Mouse (Mus musculus) left cerebral cortex, adult 9 months (tissue): ENCODE measurements around the gene Gbe1.

Experiments used
- DNase-seq, 2 experiments: peaks; one replicate each; pipeline ENCODE4 v3.0.0; 2022; ENCODE audit warnings: low spot score in 2 of 2

The Gbe1 gene

GRCm38 (mm10) chr16:70353058-70353457, 39.3 kb downstream of the Gbe1 start:
- DNase-seq: no peak

DNA sequence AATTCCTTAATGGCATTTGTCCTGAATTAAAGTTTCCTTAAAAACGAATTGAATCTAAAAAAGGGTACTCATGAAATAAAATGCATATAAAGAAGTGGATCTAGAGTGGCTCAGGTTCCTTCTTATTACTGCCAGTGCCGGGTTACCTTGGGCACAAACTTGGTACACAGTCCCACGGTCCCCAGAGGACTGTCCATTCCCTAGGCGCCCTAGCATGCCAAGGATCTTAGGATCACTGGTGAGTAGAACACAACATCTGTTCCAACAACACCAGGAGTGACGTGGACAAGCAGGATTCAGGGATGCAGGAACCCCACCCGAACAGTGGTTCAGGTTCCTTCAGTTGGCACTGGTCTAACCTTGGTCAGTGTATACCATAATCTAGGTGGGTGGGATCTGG, 44.6 kb downstream of the Gbe1 start:
- no peak for DNase-seq

DNA sequence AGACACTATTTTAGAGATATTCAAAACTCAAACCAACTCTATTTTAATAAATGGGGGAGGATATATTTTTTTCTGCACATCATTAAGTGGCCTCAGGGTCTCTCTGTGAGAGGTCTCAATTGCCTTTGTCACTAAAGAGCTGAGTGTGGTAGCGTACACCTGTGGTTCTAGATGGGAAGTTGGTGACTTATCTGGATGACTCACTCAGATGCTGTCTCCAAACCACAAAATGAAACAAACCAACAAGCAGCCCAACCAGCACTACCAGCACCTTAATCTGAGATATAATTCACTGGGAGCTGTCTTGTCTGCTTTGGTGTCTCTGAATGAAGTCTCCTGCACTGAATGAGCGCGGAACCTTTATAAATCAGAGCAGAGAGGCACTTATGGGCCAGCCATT, 51.5 kb downstream of the Gbe1 start:
- DNase-seq: no peak

DNA sequence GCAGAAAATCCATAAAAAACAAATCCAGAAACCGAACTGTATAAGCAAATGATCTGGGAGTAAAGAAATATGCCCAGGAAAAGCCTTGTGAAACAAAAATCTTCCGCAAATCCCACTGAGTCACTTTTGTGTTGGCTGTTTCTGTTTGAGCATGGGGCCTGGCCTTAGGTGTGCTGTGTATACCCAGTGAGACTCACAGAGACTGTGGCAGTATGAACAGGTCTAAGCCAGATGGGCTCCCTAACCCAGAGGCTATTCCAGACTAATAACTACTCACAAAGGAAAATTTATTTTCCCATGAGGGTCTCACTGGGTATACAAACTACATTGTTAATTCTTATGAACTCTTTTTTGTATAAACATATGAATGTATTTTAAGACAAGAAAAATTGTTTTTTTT, 67.3 kb downstream of the Gbe1 start:
- no peak for DNase-seq

- no peak for DNase-seq
These were observed 71.7 kb downstream of the Gbe1 start for GRCm38 (mm10) chr16:70385494-70385893.

- DNase-seq: no peak
These were observed 73.6 kb downstream of the Gbe1 start for GRCm38 (mm10) chr16:70387385-70387784.

DNA sequence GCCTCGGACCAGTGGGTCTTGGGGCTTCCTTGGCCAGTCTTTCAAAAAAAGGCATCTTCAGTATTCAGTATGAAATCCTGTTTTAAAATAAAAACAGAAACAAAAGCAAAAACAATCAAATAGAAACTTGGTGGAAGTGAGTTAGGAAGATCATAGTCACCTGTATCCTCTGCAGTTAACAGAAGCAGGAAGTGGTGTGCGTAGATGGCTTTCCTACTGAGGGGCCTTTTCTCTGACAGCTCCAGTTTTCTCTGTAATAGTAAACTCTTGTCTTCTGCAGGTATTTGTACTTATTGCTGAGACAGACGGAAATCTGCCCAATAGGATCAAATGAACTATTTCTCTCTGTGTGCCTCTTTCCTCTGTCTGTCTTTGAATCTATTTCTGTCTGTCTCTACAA, 81.5 kb downstream of the Gbe1 start:
- DNase-seq: no peak

DNA sequence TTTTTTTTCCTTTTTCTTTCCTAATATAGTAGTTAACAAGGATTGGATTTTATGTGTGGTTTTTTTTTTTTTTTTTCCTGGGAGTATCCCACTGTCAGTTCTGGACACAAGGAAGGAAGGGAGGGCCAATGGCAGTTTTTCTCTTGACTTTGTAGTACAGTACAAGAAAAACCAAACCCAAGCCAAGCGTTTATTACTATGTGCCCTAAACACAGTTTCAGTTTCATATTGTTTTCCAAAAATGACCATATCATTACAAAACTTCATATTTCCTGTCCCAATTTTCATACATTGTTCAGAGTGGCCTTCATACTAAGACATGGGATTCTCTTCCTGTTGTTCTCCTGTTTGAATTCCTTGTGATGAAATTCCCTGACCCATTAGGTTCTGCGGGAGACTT, 94.0 kb downstream of the Gbe1 start:
- no peak for DNase-seq

DNA sequence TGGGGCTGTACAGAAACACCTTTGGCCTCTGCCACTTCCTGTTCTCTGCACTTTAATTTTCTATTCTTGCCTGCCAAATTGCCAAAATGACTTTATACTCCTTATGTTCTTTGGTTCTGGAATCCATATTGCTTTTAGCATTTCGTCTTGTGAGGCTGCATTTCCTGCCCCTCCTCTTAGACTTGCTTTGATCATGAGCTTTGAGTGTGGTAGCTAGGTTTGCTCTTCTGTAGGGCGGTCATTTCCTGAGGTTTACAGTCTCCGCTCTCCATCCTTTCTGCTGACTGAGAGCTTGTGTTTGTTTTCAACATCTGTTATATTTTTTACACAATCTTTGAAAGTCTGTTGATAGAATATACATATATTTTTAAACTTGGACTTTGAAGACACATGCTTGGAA, 107.3 kb downstream of the Gbe1 start:
- DNase-seq: no peak

- no peak for DNase-seq
These were observed 135.8 kb downstream of the Gbe1 start for GRCm38 (mm10) chr16:70449520-70449919.

- no peak for DNase-seq
These were observed 161.8 kb downstream of the Gbe1 start for GRCm38 (mm10) chr16:70475583-70475982.

DNA sequence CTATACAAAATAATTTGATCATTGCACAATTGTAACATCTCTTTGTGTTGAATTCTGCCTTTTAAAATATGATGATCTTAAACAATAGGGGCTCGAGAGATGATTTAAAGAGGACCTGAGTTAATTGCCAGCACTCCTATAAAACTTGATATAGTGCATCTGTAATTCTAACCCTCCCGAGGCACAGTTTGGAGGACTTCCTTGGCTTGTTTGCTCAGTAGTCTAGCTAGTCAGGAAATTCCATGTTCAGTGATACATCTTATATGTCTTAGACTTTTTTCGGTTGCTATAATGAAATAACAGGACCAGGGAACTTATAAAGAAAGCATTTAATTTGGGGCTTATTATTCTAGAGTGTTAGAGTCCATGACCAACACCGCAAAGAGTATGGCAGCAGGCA, 162.4 kb downstream of the Gbe1 start:
- DNase-seq: no peak

DNA sequence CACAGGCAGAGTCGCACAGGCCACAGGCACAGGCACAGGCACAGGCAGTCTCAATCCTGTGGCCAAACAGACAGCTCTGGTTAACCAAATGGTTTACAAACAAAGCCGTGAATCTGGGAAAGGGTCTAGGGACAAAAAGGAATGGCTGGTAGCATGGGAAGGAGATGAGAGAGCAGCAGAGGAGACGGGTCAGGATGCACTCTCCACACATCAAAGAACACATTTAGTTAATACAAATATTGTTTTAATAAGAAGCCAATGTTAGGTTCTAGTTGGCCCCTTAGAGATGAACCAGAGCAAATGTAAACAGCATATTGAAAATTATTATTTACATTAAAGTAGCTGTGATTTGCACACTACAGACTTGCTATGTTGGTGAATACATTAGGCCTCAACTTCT, 166.7 kb downstream of the Gbe1 start:
- no peak for DNase-seq

- no peak for DNase-seq
These were observed 192.7 kb downstream of the Gbe1 start for GRCm38 (mm10) chr16:70506457-70506856.

DNA sequence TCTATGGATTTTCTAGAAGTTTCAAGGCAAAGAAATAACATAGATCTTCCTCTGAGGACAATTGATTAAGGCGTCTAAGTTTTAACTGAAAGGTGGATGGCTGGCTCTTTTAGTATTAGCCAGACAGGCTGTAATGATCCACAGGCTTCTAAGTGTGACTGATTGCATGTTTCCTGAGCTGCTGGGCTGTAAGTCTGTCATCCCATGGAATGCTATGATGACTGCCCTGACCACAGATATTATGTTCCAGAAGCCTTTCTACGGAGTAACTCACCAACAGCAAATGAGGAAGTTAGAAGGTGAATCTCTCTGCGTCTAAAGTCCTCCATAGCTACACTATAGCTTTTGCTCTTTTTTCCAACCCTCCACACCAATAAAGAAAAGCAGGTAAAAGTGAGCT, 197.2 kb downstream of the Gbe1 start:
- no peak for DNase-seq

DNA sequence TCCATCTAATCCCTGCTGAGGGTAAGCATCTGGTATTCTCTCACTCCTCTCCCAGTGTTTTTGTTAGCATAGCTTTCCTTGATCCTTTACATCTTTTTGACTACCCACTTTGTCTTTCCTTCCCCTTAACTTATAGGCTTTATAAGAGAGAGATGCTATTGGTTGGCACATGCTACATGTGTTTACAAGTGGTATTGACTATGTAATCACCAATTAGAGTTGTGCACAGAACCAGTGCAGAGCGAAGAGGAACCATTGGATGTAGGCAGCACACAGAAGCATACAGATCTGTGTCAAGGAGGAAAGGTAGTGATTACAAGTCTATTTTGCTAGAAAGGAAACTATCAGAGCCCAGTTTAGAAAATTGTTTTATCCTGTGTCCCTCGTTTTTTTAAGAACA, 209.1 kb downstream of the Gbe1 start:
- no peak for DNase-seq

DNA sequence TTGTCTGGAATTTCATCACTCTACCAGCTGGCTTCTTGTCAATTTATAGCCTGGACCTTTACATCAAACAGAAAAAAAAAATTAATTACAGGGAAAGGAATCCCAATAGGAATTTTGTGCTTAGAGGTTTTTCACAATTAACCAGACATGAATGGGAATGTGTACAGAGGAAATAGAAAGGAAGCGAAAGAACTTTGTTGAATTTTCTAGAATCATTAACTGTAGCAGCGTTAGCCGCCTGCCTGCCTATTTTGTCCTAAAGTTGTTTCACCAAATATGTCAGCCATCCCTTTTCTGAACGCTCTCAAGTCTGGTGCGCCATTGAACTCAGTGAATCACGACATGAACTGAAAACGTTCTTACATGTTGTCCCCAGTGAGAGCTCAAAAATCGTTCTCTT, 209.8 kb downstream of the Gbe1 start:
- DNase-seq: no peak

- DNase-seq: no peak
These were observed 210.5 kb downstream of the Gbe1 start for GRCm38 (mm10) chr16:70524273-70524672.

- DNase-seq: no peak
These were observed 213.5 kb downstream of the Gbe1 start for GRCm38 (mm10) chr16:70527224-70527623.

GRCm38 (mm10) chr16:70535224-70535623, 221.5 kb downstream of the Gbe1 start:
- no peak for DNase-seq

- no peak for DNase-seq
These were observed 237.1 kb downstream of the Gbe1 start for GRCm38 (mm10) chr16:70550835-70551234.

- DNase-seq: no peak
These were observed 248.0 kb downstream of the Gbe1 start for GRCm38 (mm10) chr16:70561635-70562348.

DNA sequence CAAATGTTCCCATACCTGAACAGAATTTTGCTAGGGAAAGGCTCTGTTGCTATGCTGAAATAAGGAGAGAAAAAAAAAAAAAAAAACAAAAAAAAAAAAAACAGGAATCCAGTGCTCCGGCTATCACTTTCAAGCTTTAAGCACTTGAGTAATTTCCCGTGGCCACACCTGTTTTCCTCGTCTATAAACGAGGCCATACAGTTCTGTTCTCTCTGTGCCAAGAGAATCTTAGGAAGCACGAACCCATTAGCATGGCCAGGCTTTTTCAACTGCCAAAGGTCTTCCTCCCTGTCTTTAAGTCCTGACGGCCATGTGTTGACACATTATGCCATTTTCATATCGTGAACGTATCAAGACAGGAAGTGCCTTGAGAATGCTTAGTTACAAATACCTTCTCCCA, 248.8 kb downstream of the Gbe1 start:
- DNase-seq: no peak

DNA sequence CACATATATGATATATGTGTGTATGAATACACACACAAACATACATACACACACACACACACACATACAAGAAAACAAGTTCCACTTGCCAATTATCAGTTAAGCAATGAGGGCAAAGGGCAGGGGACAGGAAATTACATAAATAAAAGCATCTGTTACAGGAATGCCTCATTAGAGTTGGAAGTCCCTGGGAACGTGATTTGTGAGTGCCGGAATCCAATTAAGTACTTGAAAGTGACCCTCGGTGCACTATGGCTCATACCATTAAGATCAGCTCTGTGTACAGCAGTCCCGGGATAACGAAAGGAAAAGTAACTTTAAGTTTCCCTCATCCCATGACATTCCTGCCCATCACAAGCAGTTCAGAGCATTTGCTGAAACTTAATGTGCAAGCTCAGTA, 249.7 kb downstream of the Gbe1 start:
- DNase-seq: no peak
